Mouse (Mus musculus): ENCODE results near the gene Tspyl1.
A peak's percentile ranks its signal among the peaks of the same experiment; 100 is the strongest.
"Not testable (repeated sequence)": the region's sequence is repeated elsewhere in the genome, so short reads cannot be mapped to it uniquely, and the experiment has no call there.

The Tspyl1 gene

DNA sequence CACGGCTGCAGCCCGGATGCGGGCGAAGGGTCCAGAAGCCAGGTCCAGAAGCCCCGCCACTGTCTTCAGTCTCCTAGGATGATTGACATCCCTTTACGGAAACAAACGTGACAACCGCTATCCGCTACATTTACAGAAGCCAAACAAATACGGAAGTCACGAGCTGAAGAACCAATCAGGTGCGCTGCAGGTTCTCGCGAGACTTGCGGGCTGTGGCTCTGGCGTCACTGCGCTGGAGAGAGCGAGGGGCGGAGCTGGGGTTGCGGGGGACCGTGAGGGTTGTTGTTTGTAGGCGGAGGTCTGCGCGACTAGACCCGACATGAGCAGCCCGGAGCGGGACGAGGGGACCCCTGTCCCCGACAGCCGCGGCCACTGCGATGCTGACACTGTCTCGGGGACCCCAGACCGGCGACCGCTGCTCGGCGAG lies at the start of gene Tspyl1:
Tspyl1 (plus strand) TSS at position 229 of the 427 bp plus-strand sequence.
- DNase-seq: peak; percentile 98 to 99

DNA sequence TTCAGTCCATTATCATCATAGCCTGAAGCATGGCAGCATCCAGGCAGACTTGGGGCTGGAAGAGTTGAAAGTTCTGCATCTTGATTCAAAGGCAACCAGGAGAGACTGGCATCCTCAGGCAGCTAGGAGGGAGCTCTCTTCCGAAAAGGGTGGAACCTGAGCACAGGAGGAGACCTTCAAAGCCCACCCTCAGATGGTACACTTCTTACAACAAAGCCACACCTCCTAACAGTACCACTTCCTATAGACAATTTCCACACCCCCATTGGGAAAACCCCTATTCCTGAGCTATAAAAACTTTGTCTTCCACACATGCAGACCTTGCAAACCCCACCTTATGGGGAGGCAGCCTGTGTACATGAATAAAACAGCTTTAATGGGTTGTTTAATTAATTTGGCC lies 48.6 kb upstream of the Tspyl1 start:
- DNase-seq: no peak

DNA sequence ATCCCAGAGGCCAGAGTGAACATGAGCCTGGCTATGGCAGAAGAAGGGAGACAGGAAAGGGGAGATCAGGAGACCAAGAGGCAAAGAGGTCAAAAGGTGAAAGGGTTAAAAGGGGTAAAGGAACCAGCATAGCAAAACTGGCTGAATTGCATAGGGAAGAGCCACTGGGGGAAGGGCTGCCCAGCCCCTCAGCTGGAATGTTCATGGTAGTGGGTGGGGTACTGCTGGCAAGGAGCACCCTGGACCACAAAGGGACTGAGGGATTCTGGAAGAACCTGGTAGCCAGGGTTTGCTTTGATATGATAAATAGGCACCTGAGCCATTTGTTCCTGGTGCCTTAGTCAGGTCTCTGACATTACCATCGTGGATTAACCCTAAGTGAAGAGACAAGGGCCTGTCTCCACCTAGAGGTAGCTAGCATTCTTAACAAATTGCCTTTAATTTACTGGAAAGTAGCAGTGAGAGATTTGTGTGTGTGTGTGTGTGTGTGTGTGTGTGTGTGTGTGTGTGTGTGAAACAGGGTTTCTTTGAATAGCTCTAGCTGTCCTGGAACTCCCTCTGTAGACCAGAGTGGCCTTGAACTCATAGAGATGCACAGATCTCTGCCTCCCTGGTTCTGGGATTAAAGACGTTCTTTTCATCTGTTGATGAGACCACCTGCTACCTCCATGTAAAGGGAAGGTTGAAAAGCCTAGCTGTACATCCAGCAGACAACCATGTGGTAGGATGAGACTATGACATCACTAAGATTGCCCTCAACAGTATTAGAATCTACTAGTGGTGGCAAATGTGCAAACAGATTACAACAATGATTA lies 47.9 kb upstream of the Tspyl1 start:
- no peak for DNase-seq

DNA sequence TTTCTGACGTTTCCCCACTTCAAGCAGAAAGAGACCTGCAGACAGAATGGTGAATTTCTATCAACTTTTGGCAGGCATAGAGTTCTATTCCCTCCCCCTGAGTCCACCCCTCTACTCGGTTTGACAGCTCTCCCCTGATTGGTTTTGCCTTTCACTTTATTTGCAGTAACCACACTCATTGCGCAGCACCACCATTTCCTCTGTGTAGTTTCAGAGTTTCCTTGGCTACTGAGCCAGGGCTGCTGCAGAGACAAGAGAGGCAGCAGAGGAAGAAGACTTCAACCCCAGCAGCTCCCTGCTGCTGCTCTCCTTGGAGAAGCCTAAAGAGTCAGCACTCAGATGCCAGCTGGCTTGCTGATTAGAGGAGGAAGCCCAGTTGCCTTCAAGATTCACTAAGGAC lies 46.6 kb upstream of the Tspyl1 start:
- DNase-seq: no peak

DNA sequence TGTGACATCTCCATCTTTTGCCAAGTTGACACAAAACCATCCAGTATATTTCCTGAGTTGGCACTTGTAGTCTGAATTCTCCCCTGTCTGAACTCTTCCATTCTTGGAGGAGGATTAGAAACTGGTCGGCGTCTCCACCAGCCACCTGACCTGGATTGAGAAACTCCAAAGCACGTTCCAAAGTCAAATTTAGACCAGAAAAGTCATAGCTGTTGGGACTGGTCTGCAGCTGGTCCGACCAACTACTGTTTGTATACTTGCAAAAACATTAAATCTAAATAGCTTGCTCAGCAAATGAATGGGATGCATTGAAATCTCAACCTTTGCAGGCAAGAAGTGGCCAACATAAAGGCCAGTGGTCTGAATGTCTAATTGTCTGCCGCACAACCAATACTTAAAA lies 45.4 kb upstream of the Tspyl1 start:
- no peak for DNase-seq

DNA sequence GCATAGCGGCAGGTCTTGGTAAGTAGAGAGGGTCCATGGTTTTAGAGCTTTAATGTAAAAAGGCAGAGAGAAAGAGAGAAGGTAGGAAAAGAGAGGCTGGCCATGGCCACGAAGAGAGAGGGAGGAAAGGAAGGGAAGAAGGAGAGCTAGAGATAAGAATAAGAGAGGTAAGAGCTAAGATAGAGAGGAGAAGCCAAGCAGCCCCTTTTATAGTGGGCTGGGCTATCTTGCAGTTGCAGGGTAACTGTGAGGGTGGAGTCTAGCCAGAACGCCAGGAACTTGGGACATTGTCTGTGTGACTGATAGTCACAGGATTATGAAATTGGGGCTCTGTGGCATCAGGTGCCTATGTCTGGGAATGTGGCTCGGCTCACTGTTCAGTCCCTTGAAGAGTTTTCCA lies 43.5 kb upstream of the Tspyl1 start:
- no peak for DNase-seq

DNA sequence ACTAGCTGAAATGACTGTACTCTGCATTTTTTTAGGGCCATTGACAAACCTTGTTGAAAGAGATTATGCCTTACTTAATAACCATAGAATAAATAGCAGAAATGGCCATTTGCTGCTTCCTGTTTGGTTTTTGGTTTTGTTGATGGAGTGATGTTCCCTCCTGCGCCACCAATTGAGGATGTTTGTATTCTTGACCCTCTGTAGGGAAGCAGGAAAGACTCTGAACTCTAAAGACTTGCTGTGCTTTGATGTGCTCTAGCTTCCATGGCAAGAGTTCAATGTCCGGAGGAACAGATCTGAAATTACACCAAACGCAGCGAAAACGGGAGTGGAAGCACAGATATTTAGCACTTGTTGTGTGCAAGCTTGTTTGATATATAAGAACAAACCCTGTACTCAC lies 37.2 kb upstream of the Tspyl1 start:
- DNase-seq: no peak

DNA sequence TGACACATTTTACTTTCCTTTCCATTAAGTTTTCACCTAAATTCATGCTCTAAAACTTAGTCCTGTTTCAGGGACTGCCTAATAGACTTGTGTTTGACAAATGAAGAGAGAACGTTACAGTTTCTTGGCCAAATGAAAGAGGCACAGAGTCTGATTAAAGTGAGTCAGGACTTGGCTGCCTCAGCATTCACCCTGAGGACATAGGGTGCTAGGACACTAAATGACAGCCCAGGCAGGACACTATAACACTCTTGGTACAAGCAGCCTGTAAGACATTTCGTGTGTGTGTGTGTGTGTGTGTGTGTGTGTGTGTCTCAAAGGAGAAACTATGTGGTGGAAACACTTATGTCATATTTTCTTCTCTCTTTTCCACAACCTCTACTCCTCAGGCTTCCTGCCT lies 35.9 kb upstream of the Tspyl1 start:
- no peak for DNase-seq

DNA sequence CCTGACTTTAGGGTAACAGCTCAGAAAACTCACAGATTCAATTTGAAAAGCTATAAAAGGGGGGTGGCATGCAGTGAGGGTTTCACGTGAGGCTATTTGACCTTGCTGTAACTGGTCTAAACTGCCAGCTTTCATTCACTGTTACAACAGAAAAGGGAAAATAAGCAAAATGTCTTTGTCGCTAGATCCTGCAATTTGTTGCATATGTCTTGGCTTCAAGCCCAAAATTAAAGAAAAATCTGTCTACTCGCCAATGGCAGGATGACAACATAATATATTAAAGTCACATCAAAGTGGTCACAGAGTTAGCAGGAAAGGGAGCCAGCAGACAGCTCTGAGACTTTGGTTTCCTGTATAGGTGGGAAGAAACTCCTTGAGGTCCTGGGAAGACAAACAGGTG lies 34.2 kb upstream of the Tspyl1 start:
- no peak for DNase-seq

DNA sequence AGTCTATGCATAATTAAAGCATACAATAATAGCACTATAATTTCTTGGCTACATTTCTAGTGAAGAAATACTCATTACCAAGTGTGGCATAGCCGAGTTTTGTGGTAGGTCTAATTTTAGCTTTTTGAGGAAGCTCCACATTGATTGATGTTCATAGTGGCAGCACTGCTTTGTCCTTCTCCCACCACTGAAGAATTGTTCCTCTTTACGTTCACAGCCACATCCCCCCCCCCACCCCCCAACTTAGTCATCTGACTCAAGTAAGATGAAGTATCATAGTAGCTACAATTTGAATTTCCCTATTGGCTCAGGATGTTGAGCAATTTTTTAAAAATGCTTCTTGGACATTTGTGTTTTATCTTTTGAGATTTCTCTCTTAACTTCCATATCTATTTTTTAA lies 32.4 kb upstream of the Tspyl1 start:
- DNase-seq: no peak

DNA sequence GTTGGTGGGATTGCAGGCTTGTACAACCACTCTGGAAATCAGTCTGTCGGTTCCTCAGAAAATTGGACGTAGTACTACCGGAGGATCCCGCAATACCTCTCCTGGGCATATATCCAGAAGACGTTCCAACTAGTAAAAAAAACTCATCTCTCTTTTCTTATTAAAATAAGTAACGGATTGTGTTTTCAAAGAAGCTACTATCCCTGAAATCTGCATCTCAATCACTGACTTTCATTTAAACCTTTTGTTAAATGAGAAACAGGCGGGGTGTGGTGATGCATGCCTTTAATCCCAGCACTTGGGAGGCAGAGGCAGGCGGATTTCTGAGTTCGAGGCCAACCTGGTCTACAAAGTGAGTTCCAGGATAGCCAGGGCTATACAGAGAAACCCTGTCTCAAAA lies 29.2 kb upstream of the Tspyl1 start:
- not testable (repeated sequence) for DNase-seq

DNA sequence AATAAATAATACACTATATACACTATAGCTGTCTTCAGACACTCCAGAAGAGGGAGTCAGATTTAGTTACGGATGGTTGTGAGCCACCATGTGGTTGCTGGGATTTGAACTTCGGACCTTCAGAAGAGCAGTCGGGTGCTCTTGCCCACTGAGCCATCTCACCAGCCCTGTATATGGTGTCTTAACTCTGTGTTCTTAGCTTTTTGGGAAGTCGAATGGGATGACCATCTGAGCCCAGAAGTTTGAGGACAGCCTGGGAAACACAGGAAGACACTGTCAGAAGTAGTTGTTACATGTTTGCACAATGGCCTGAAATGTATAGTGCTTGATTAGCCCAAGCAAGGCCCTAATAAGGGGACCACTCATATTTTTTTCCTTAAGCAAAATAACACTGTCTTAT lies 16.9 kb upstream of the Tspyl1 start:
- no peak for DNase-seq

DNA sequence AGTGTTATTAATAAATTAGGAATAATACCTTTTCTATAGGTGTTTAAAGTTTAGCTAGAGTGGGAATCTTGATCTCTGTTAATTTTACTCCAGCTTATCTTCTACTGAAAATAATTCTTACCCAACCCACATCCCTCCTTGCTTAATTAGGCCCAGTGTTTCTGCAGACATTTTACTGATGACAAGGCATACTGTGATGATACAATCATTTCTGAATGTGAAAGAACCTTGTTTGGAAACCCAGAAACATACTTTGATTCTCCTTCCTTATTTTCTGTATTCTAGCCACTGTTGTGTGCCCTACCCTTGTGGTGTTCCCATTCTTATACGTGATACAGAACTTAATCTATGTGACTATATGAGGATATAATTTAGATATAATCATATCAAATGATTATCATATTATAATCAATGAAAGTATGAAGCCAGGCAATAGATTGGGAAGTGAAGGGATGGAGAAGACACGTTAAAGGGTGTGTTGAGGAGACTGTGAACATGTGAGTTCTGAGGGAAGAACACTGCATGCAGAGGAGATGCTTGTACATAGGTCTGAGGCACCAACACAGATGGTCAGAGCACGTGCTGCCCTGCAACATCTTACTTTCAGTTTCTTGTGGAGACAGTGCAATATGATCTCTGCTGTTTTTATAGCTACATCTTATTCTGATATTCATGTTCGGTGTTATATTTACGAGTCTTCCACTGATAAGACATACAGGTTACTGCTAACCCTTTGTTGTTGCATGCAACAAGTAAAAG lies 14.5 kb upstream of the Tspyl1 start:
- no peak for DNase-seq

DNA sequence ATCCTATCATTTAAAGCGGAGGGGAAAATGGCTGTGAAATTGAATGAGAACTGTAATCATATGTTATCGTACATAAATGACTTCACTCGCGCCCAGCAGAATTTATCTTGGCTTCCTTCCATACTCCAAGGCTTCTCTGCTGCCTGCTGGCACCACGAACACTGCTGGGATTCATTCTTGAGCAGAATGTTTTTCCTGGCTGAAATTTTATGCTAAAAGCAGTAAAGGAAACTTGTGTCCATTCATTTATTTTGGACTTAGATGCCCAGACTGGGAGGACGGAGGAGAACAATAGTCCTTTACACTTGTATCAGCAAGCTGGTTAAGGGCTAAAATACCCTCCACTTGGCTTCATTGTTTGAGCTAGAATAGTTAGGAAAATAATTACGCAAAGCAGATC lies 10.3 kb upstream of the Tspyl1 start:
- peak in 1 of 2 experiments; percentile 25 for DNase-seq

DNA sequence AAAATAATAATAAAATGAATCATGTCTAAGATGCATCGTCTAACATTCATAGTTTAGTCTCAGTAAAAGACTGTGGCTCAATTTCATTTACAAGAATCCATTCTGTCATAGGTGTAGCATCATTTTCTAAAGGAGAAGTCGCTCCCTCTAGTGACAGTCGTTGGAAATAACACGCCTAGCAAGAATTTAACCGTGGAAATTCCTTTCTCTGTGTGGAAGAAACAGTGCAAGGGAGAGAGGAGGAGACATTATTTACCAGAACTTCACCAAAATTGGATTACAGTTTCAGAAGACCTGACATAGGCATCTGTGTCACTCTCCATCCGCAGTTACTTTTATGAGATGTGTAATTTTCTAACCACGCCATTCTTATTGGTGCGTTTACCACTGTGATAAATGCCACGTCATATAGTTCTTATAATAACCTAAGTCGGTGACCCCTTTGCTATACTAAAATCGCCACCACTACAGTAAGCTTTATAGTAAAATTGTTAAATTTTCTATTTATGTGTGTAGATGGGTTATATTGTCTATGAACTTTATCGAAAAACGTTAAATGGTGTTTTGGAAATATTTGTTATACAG lies 1.3 kb upstream of the Tspyl1 start:
- DNase-seq: peak; percentile 45 to 70

DNA sequence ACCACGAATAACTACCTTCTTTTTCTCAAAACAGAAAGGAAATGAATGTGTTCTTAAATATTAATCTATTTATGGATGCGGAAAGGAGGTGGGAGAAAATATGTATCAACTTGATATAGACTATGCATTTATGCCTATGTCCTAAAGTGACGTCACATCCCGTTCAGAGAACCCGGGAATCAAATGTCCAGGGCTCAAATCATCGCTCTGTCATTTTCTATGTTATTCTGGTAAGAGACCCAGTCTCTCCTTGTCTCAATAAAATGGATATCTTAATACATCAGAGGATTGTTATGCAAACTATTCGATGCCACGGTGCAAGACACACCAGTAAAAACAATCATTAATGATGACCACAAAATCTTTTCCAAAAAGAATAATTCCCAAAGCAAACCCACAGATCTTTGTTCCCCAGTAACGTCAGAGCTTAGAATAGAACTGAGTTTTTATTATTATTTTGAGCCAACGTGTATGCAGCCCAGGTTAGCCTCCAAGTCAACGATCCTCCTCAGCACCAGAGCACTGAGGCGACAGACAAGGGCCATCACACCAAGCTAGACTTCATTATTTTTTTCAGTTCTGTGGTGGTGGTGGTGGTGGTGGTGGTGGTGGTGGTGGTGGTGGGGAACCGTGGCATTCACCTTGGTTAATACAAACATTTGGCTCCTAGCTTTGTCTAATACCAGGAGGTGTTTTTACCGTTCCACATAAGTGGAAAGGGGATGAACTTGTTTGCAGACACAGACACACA lies 604 bp upstream of the Tspyl1 start:
- DNase-seq: peak; percentile 15 to 27

DNA sequence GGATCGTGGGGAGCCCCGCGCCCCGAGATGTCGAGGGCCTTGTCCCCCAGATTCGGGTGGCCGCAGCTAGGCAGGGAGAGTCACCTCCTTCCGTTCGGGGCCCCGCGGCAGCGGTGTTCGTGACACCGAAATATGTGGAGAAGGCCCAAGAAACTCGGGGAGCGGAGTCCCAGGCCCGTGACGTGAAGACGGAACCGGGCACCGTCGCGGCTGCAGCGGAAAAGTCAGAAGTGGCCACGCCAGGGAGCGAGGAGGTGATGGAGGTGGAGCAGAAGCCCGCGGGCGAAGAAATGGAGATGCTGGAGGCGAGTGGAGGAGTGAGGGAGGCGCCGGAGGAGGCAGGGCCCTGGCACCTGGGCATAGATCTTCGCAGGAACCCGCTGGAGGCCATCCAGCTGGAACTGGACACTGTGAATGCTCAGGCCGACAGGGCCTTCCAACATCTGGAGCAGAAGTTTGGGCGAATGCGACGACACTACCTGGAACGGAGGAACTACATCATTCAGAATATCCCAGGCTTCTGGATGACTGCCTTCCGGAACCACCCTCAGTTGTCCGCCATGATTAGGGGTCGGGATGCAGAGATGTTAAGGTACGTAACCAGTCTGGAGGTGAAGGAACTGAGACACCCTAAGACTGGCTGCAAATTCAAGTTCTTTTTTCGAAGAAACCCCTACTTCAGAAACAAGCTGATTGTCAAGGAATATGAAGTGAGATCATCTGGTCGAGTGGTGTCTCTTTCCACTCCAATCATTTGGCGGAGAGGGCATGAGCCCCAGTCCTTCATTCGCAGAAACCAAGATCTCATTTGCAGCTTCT lies 639 bp downstream of the Tspyl1 start:
- peak; percentile 28 to 75 for DNase-seq

DNA sequence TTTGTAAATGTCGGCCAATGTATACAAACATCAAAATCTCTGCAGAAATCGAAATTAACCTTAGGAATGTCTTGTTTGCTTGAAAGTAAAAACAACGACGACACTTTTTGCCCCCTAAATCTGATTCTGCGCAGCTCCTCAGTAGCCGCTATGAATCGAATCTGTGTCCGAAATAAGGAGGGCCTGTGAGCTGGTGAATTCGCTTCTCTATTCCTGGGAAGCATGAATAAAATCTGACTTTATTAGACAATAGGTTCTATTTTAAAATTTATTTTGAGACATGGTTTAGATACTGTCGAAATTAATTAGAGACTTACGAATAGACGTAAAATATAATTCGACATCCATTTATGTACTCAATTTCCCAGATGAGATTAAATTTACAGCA lies 14.9 kb downstream of the Tspyl1 start:
- peak in 1 of 2 experiments; percentile 31 for DNase-seq

DNA sequence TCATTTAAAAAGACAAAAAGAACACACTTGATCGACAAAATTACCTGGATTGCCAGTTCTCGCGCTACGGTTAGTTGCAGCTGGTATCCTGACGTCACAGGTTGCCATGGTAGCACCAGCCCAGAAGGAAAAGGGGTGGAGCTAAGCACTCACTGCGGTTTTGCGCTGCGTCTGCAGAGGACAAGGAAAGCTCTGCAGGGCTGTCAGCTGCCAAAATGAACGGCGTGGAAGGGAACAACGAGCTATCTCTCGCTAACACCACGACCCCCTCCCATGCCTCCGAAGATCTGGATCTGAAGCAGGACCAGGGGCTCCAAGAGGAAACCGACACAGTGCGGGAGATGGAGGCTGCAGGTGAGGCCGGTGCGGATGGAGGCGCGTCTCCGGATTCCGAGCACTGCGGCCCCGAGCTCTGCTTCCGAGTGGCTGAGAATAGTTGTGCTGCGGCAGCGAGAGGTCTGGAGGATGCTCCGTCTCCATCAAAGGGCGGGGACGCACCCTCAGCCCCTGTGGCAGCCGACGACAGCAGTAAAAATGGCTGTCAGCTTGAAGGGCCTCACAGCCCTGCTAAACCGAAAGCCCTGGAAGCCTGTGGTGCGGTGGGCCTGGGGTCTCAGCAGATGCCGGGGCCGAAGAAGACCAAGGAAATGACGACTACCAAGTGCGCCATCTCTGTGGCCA lies 15.4 kb downstream of the Tspyl1 start, which contains the start of gene Tspyl4:
Tspyl4 (plus strand) TSS at position 144 of the 681 bp plus-strand sequence.
- DNase-seq: peak; percentile 93 to 96

DNA sequence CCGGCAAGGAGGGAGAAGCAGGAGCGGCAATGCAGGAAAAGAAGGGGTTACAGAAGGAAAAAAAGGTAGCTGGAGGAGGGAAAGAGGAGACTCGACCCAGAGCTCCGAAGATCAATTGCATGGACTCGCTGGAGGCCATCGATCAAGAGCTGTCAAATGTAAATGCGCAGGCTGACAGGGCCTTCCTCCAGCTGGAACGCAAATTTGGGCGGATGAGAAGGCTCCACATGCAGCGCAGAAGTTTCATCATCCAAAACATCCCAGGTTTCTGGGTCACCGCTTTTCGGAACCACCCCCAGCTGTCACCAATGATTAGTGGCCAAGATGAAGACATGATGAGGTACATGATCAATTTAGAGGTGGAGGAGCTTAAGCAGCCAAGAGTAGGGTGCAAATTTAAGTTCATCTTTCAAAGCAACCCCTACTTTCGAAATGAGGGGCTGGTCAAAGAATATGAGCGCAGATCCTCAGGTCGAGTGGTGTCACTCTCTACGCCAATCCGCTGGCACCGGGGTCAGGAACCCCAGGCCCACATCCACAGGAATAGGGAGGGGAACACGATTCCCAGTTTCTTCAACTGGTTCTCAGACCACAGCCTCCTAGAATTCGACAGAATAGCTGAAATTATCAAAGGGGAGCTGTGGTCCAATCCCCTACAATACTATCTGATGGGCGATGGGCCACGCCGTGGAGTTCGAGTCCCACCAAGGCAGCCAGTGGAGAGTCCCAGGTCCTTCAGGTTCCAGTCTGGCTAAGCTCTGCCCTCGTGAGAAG lies 16.2 kb downstream of the Tspyl1 start:
- peak; percentile 40 to 49 for DNase-seq

DNA sequence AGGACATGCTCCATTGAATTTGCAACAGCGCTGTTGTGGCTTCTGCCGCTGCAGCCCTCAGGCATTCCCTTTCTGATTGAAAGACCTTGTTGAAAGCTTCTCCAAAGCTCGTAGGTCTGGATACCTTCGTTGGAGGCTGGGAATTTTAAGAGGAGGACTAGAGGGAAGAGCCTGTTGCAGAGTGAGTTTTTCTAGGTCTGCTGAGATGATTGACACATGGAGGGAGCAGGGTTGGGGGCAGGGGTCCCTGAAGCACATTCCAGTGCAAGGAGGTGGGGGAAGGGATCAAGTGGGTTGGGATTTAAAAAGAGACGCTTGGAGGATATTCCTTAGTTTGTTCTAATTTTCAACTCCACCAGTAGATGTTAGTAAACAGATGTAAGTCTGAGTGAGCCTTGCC lies 18.4 kb downstream of the Tspyl1 start:
- peak in 1 of 2 experiments; percentile 11 for DNase-seq
